In the genomic region with DNA sequence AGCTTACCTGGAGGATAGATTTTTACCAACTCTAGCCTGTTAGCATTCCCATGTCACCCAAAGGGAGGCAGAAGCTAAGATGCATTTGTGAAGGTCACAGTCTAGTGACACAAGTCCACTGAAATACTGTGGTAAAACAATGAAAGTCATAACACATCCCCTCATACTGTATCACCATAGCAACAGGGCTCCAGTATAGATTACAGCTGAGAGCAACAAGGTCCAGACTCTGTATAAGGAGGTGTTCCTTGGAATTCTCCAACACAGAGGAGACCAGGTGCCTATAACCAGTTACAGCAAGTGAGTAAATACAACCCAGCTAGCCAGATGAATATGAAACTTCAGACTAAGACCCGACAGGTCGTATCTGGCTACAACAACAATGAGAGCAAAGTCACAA, we compare ENCODE assay signal across 24 mouse cellular contexts.
"Had no signal": no experiment of that assay in that cellular context is flagged by ENCODE, and none has a peak within 500 bp of the region (broad histone marks: within the 10 kb centered on the region; RNA-seq: fewer than 3 reads in every experiment).

No protein-coding gene starts in this region.

- H3K9me3 ChIP-seq: heart, embryonic 13.5 days; heart, embryonic 15.5 days; hindbrain, embryonic 15.5 days; kidney, embryonic 15.5 days; limb, embryonic 13.5 days; limb, embryonic 15.5 days had no signal

- DNase-seq: forebrain, postnatal 0 days; gastrocnemius, postnatal 14 days; gastrocnemius, postnatal 36 days; heart, adult 11 months; heart, adult 2 months; heart, postnatal 14 days; heart, postnatal 36 days; kidney, adult 11 months; kidney, adult 2 months; kidney, adult 9 months; kidney, postnatal 14 days; kidney, postnatal 36 days; layer of hippocampus, adult 9-11 months; layer of hippocampus, postnatal 36 days; left cerebral cortex, postnatal 4 days had no signal

- ATAC-seq: forebrain, postnatal 0 days; intestine, embryonic 16.5 days had no signal

- H3K9ac ChIP-seq: forebrain, postnatal 0 days; heart, embryonic 13.5 days; heart, embryonic 15.5 days; hindbrain, embryonic 15.5 days; kidney, embryonic 15.5 days; limb, embryonic 13.5 days; limb, embryonic 15.5 days had no signal

- H3K4me2 ChIP-seq: heart, embryonic 11.5 days; heart, embryonic 13.5 days; heart, embryonic 15.5 days; hindbrain, embryonic 15.5 days; kidney, embryonic 15.5 days; limb, embryonic 13.5 days; limb, embryonic 15.5 days had no signal

- H3K36me3 ChIP-seq: heart, embryonic 13.5 days; heart, embryonic 15.5 days; hindbrain, embryonic 15.5 days; kidney, embryonic 15.5 days; limb, embryonic 13.5 days; limb, embryonic 15.5 days had no signal

- H3K27me3 ChIP-seq: heart, embryonic 15.5 days; hindbrain, embryonic 15.5 days; kidney, embryonic 15.5 days; limb, embryonic 13.5 days; limb, embryonic 15.5 days had no signal

- H3K4me3 ChIP-seq: heart, adult 2 months; heart, embryonic 13.5 days; heart, embryonic 15.5 days; hindbrain, embryonic 15.5 days; kidney, embryonic 15.5 days; limb, embryonic 13.5 days; limb, embryonic 15.5 days had no signal

- H3K27ac ChIP-seq: heart, adult 2 months; heart, embryonic 13.5 days; heart, embryonic 15.5 days; hindbrain, embryonic 15.5 days; kidney, embryonic 15.5 days; kidney, postnatal 0 days; limb, embryonic 13.5 days; limb, embryonic 15.5 days had no signal
